Mouse (Mus musculus): ENCODE data around the gene Bik. TPM values are rescaled to one million over a fixed set of nuclear protein-coding genes. Genes with fewer than 3 reads are reported as not detected.

Bik gene
- polyA plus RNA-seq, 1 experiment from 2014 or later: 1.5 TPM

Small RNA genes within 50 kb of the gene (microRNA-seq; reads per million reads assigned to microRNA genes)
- not detected for gene Gm24575

Other genes starting within 250 kb of the Bik start
- 37.2 and 39.0 TPM in 2 replicates for gene Arfgap3, start 176.6 kb upstream of the Bik start, polyA plus RNA-seq (2016; fragmentation: Nextera tagmentation; extraction: Ambion mirVana)
- gene Pacsin2, start 62.3 kb upstream of the Bik start, polyA plus RNA-seq (2016; fragmentation: Nextera tagmentation; extraction: Ambion mirVana): 41.7 and 46.8 TPM in 2 replicates
- gene Ttll1, start 16.0 kb upstream of the Bik start, polyA plus RNA-seq (2016; fragmentation: Nextera tagmentation; extraction: Ambion mirVana): 74.8 and 77.8 TPM in 2 replicates
- 15.7 and 18.2 TPM in 2 replicates for gene Tspo, start 36.7 kb downstream of the Bik start, polyA plus RNA-seq (2016; fragmentation: Nextera tagmentation; extraction: Ambion mirVana)
- 39.1 and 42.6 TPM in 2 replicates for gene Mcat, start 36.9 kb downstream of the Bik start, polyA plus RNA-seq (2016; fragmentation: Nextera tagmentation; extraction: Ambion mirVana)
- gene Ttll12, start 68.3 kb downstream of the Bik start, polyA plus RNA-seq (2016; fragmentation: Nextera tagmentation; extraction: Ambion mirVana): 42.7 and 44.9 TPM in 2 replicates
- 29.7 and 32.4 TPM in 2 replicates for gene Scube1, start 198.2 kb downstream of the Bik start, polyA plus RNA-seq (2016; fragmentation: Nextera tagmentation; extraction: Ambion mirVana)

Measured in neural tube, embryonic 12.5 days (tissue).